Mouse (Mus musculus) small intestine, adult 2 months (tissue): Measurements from ENCODE around the gene Fam171a1. TPM values are rescaled to one million over a fixed set of nuclear protein-coding genes. Genes with fewer than 3 reads are reported as not detected.
"Not testable (repeated sequence)": the region's sequence is repeated elsewhere in the genome, so short reads cannot be mapped to it uniquely, and the experiment has no call there.

ENCODE experiments used
- H3K27ac ChIP-seq: fragments of 200-500 bp; 2 replicates; pipeline ENCODE4 v1.5.1; 2012; ENCODE audit warnings: low read depth, low read length, control low read depth, inconsistent platforms; ENCODE audit not compliant: insufficient read depth
- H3K27me3 ChIP-seq: fragments of 200-500 bp; 2 replicates; pipeline ENCODE4 v1.6.1; 2012; ENCODE audit warnings: mild to moderate bottlenecking, moderate library complexity, low read length, inconsistent platforms; ENCODE audit not compliant: control insufficient read depth, insufficient read depth
- H3K36me3 ChIP-seq: fragments of 200-500 bp; 2 replicates; pipeline ENCODE4 v1.6.1; 2012; ENCODE audit warnings: mild to moderate bottlenecking, low read length, control low read depth, inconsistent platforms; ENCODE audit not compliant: control insufficient read depth, insufficient read depth
- H3K4me1 ChIP-seq: fragments of 200-500 bp; 2 replicates; pipeline ENCODE4 v1.6.1; 2012; ENCODE audit warnings: low read length, inconsistent platforms, mixed read lengths; ENCODE audit not compliant: control insufficient read depth, insufficient read depth, insufficient read length
- H3K4me3 ChIP-seq: fragments of 200-500 bp; 2 replicates; pipeline ENCODE4 v1.5.1; 2012; ENCODE audit warnings: low read depth, mild to moderate bottlenecking, control low read depth, inconsistent platforms, low read length, moderate library complexity
- CTCF ChIP-seq: fragments of 200-500 bp; IDR thresholded peaks from 2 replicates; pipeline ENCODE4 v1.5.1; 2012; ENCODE audit warnings: low read depth, mild to moderate bottlenecking, control low read depth, inconsistent platforms, low read length, moderate library complexity, mixed read lengths; ENCODE audit not compliant: insufficient replicate concordance, insufficient read length; ENCODE audit errors: extremely low read depth
- POLR2A ChIP-seq: fragments of 200-500 bp; IDR thresholded peaks from 2 replicates; pipeline ENCODE4 v1.6.1; 2012; ENCODE audit warnings: low read depth, mild to moderate bottlenecking, control low read depth, inconsistent platforms, low read length, moderate library complexity
- WGBS: fragments of 180-500 bp; shearing (Covaris S2); methylation state at CpG from one replicate; pipeline ENCODE4 v1.1.7; 2018; 5-methylcytosine and 5-hydroxymethylcytosine counted together
- polyA plus RNA-seq: library from polyadenylated mRNA; depleted of rRNA; stranded (reverse); fragments of >200 nt; gene quantifications from 2 replicates; pipeline ENCODE4 v1.2.3, GENCODE M21; 2012; rRNA removed

The Fam171a1 gene
- 6.0 and 7.0 TPM in 2 replicates for polyA plus RNA-seq

GRCm38 (mm10) chr2:3113866-3114265 is at the start of gene Fam171a1:
Fam171a1 (plus strand) TSS chr2:3114224.
- H3K4me1 ChIP-seq: no peaks in the 10 kb centered on the region
- no peak within 1 kb of the TSS for H3K27ac ChIP-seq
- no peaks in the 10 kb centered on the region for H3K27me3 ChIP-seq
- WGBS: 62% methylated on average over 4 of the region's 4 CpGs
- H3K36me3 ChIP-seq: no peaks in the 10 kb centered on the region
- H3K4me3 ChIP-seq: no peak within 1 kb of the TSS
- TF ChIP-seq CTCF: no peak
- TF ChIP-seq POLR2A: no peak

DNA sequence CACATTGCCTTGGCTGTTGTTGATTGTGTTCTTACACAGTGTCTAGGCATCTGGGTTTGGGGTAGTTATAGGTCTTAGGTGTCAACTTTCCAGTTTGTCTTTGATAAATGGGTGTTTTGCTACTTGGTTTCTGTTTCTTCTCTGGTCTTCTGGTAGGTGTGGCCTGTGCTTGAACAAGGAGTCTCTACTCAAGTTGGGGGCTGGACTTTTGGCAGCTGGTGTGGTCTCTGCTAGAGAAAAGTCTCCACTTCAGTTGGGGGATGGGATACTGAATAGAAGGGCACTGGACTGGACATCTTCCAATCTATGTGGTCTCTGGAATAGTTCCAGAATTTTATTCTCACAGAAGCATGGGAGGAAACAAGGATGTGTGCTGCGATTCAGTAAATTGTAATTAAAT is 44.9 kb upstream of the Fam171a1 start:
- H3K4me3 ChIP-seq: no peak overlapping the region
- H3K4me1 ChIP-seq: no peaks in the 10 kb centered on the region
- H3K27me3 ChIP-seq: no peaks in the 10 kb centered on the region
- no peak for TF ChIP-seq CTCF
- TF ChIP-seq POLR2A: no peak
- 71% methylated on average over 1 of the region's 1 CpGs for WGBS
- no peaks in the 10 kb centered on the region for H3K36me3 ChIP-seq
- no peak overlapping the region for H3K27ac ChIP-seq

- WGBS: 82% methylated on average over 3 of the region's 3 CpGs
- H3K4me1 ChIP-seq, H3K36me3 ChIP-seq, H3K4me3 ChIP-seq, H3K27me3 ChIP-seq, H3K27ac ChIP-seq: not testable (repeated sequence)
These were observed 25.7 kb upstream of the Fam171a1 start for GRCm38 (mm10) chr2:3088361-3088760.

- WGBS: 12% methylated on average over 1 of the region's 1 CpGs
- TF ChIP-seq CTCF: no peak
- no peak for TF ChIP-seq POLR2A
- Histone ChIP-seq H3K4me1 (no peaks in the 10 kb centered on the region), H3K27ac (no peak overlapping the region), H3K4me3 (no peak overlapping the region), H3K36me3 (no peaks in the 10 kb centered on the region), H3K27me3 (no peaks in the 10 kb centered on the region)
These were observed 24.8 kb upstream of the Fam171a1 start for GRCm38 (mm10) chr2:3089274-3089673.

- H3K4me1 ChIP-seq: no peaks in the 10 kb centered on the region
- 68% methylated on average over 1 of the region's 1 CpGs for WGBS
- H3K27ac ChIP-seq: no peak overlapping the region
- H3K4me3 ChIP-seq: no peak overlapping the region
- TF ChIP-seq CTCF: no peak
- TF ChIP-seq POLR2A: no peak
- no peaks in the 10 kb centered on the region for H3K36me3 ChIP-seq
- no peaks in the 10 kb centered on the region for H3K27me3 ChIP-seq
These were observed 17.9 kb upstream of the Fam171a1 start for GRCm38 (mm10) chr2:3096101-3096500.

DNA sequence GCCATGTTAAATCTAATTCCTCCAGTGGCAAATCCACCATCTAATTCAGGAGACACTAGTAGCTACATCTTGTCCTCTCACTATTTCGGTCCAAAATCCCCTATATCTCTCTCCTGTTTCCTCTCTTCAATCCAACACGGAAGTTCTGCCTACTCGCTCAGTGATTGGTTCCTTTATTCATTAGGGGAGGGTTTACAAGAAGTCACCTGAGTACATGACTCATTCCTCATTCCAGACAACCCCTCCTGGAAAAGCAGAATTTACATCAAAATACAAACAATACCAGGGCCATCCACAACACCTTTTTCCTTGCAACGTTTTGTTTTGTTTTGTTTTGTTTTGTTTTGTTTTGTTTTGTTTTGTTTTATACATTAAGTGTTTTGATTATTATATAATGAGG is 14.1 kb upstream of the Fam171a1 start:
- Histone ChIP-seq H3K27ac (no peak overlapping the region), H3K4me1 (no peaks in the 10 kb centered on the region), H3K36me3 (no peaks in the 10 kb centered on the region), H3K27me3 (no peaks in the 10 kb centered on the region), H3K4me3 (no peak overlapping the region)
- 83% methylated on average over 4 of the region's 4 CpGs for WGBS
- TF ChIP-seq CTCF: no peak
- TF ChIP-seq POLR2A: no peak

DNA sequence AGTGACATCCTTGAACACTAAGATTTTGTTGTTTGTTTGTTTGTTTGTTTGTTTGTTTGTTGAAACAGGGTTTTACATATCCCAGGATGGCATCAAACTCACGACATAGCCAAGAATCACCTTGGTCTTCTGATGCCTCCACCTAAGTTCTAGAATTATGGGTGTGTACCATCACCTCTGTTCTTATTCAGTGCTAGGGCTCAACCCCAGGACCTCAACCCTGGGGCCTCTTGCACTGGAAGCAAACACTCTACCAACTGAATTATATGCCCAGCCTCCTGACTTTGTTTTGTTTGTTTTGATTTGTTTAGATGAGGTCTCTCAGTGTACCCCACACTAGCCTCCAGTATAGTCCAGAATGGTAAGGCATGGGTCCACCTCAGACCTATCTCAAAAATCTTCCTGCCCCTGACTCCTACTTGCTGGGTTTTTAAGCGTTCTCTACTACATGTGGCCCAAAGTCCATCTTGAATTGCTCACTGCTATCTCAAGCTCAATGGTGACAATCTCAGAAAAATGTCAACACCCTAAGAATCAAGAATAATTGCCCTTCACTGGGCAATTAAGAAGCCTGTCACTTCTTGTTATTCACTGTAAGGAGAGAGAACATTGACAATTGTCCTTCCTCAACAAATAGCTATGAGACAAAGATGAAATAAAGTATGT is 12.6 kb upstream of the Fam171a1 start:
- H3K4me1 ChIP-seq: no peaks in the 10 kb centered on the region
- H3K4me3 ChIP-seq: no peak overlapping the region
- no peaks in the 10 kb centered on the region for H3K27me3 ChIP-seq
- no peaks in the 10 kb centered on the region for H3K36me3 ChIP-seq
- no peak for TF ChIP-seq CTCF
- no peak overlapping the region for H3K27ac ChIP-seq
- 33% methylated on average over 2 of the region's 2 CpGs for WGBS

GRCm38 (mm10) chr2:3102360-3102759 is 11.7 kb upstream of the Fam171a1 start:
- TF ChIP-seq CTCF (no peak), POLR2A (no peak)
- Histone ChIP-seq H3K4me1 (no peaks in the 10 kb centered on the region), H3K27ac (no peak overlapping the region), H3K27me3 (no peaks in the 10 kb centered on the region), H3K4me3 (no peak overlapping the region), H3K36me3 (no peaks in the 10 kb centered on the region)
- 52% methylated on average over 3 of the region's 3 CpGs for WGBS
